Mouse (Mus musculus): ENCODE measurements around the gene Msmp. TPM values are rescaled to one million over a fixed set of nuclear protein-coding genes. Genes with fewer than 3 reads are reported as not detected.

The Msmp gene
- polyA plus RNA-seq, 1 experiment from 2014 or later = not detected

DNA sequence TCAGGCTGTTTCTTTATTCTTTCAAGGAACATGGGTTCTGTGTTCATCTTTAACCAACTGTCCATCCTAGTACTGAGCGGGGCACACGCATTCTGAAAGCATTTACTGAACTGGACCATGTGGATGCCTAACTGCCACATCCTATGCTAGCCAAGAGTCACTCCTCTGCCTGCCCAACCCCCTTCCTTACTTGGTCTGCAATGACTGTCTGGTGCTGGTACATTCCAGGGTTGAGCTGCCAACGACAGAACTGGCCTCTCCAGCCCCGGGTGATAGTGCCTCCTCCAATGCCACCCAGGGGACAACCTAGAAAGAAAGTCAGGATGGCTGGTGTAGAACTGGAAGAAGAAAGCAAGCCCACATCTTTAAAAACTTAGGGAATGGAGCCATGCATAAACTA lies 10.7 kb downstream of the Msmp start:
- Histone ChIP-seq H3K9ac (ENCODE audit: low read depth, low read length) (no peak overlapping the region), H3K27ac (ENCODE audit: low read length) (no peak overlapping the region), H3K36me3 (ENCODE audit: control insufficient read depth, insufficient read depth) (peaks cover 39% of the 10 kb centered on the region), H3K4me3 (ENCODE audit: low read depth, low read length) (no peak overlapping the region), H3K27me3 (ENCODE audit: control insufficient read depth, insufficient read depth, low read depth, low read length) (no peaks in the 10 kb centered on the region), H3K9me3 (replicated peaks; ENCODE audit: control insufficient read depth, low read length) (no peaks in the 10 kb centered on the region), H3K4me1 (ENCODE audit: control insufficient read depth, low read depth, low read length) (peaks cover 27% of the 10 kb centered on the region), H3K4me2 (ENCODE audit: low read depth, low read length) (no peak overlapping the region)
- ATAC-seq (ENCODE audit: low read depth) = no peak
- WGBS (ENCODE audit: insufficient replicate concordance) = 80% methylated on average over 4 of the region's 4 CpGs

DNA sequence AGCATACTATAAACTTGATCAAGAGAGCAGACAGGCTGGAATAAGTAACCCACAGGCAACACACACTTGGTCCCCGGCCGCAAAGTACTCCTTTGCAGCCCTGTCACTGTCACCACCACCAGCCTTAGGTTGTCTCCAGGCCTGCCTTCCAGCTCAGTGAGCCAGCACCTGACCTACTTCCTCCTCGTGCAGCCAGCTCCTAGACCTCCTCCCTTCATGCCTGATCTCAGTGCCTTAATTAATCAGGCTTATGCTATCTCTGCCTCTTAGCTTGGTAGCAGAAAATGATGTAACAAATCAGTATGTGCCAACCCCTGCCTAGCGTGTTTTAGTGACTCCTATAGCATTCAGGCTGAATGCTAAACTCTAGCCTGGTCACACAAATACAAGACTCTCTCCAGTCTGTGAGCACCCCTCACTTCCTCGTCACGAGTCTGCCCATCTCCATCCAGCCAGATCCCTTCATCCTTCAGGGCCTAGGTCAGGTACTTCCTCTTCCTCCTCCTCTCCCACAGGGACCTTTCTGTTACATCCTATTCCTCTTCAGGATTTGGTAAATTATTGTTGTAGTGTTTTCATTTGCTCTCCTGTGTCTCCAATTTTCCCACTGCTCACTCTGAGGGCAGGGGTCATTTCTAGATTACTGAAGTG lies 12.8 kb downstream of the Msmp start:
- Histone ChIP-seq H3K9me3 (replicated peaks; ENCODE audit: control insufficient read depth, low read length) (no peaks in the 10 kb centered on the region), H3K4me1 (ENCODE audit: control insufficient read depth, low read depth, low read length) (peaks cover 13% of the 10 kb centered on the region), H3K4me3 (ENCODE audit: low read depth, low read length) (no peak overlapping the region), H3K36me3 (ENCODE audit: control insufficient read depth, insufficient read depth) (peaks cover 59% of the 10 kb centered on the region), H3K27ac (ENCODE audit: low read length) (no peak overlapping the region), H3K27me3 (ENCODE audit: control insufficient read depth, insufficient read depth, low read depth, low read length) (no peaks in the 10 kb centered on the region), H3K4me2 (ENCODE audit: low read depth, low read length) (no peak overlapping the region), H3K9ac (ENCODE audit: low read depth, low read length) (no peak overlapping the region)
- WGBS (ENCODE audit: insufficient replicate concordance) = 67% methylated on average over 6 of the region's 6 CpGs
- ATAC-seq (ENCODE audit: low read depth) = no peak

GRCm38 (mm10) chr4:43567140-43567539 lies 17.2 kb downstream of the Msmp start:
- Histone ChIP-seq H3K4me3 (ENCODE audit: low read depth, low read length) (no peak overlapping the region), H3K9ac (ENCODE audit: low read depth, low read length) (no peak overlapping the region), H3K9me3 (replicated peaks; ENCODE audit: control insufficient read depth, low read length) (no peaks in the 10 kb centered on the region), H3K27ac (ENCODE audit: low read length) (no peak overlapping the region), H3K4me2 (ENCODE audit: low read depth, low read length) (no peak overlapping the region), H3K27me3 (ENCODE audit: control insufficient read depth, insufficient read depth, low read depth, low read length) (no peaks in the 10 kb centered on the region), H3K36me3 (ENCODE audit: control insufficient read depth, insufficient read depth) (peaks cover 64% of the 10 kb centered on the region), H3K4me1 (ENCODE audit: control insufficient read depth, low read depth, low read length) (peaks cover 16% of the 10 kb centered on the region)
- ATAC-seq (ENCODE audit: low read depth) = no peak
- 89% methylated on average over 9 of the region's 9 CpGs for WGBS (ENCODE audit: insufficient replicate concordance)

- WGBS (ENCODE audit: insufficient replicate concordance) = 42% methylated on average over 2 of the region's 2 CpGs
- no peak overlapping the region for H3K4me3 ChIP-seq (ENCODE audit: low read depth, low read length)
- H3K27me3 ChIP-seq (ENCODE audit: control insufficient read depth, insufficient read depth, low read depth, low read length) = no peaks in the 10 kb centered on the region
- H3K27ac ChIP-seq (ENCODE audit: low read length) = no peak overlapping the region
- H3K4me1 ChIP-seq (ENCODE audit: control insufficient read depth, low read depth, low read length) = peaks cover 34% of the 10 kb centered on the region
- no peak overlapping the region for H3K4me2 ChIP-seq (ENCODE audit: low read depth, low read length)
- H3K9me3 ChIP-seq (replicated peaks; ENCODE audit: control insufficient read depth, low read length) = no peaks in the 10 kb centered on the region
- H3K36me3 ChIP-seq (ENCODE audit: control insufficient read depth, insufficient read depth) = peaks cover 43% of the 10 kb centered on the region
- no peak overlapping the region for H3K9ac ChIP-seq (ENCODE audit: low read depth, low read length)
- ATAC-seq (ENCODE audit: low read depth) = no peak
Measured at GRCm38 (mm10) chr4:43564231-43564630, 20.1 kb downstream of the Msmp start.

GRCm38 (mm10) chr4:43563601-43563875 lies 20.8 kb downstream of the Msmp start:
- WGBS (ENCODE audit: insufficient replicate concordance) = 23% methylated on average over 4 of the region's 4 CpGs
- Histone ChIP-seq H3K9ac (ENCODE audit: low read depth, low read length) (peak overlapping the region; percentile 65), H3K4me2 (ENCODE audit: low read depth, low read length) (peak overlapping the region; percentile 89), H3K36me3 (ENCODE audit: control insufficient read depth, insufficient read depth) (peaks cover 37% of the 10 kb centered on the region), H3K9me3 (replicated peaks; ENCODE audit: control insufficient read depth, low read length) (no peaks in the 10 kb centered on the region), H3K4me1 (ENCODE audit: control insufficient read depth, low read depth, low read length) (peaks cover 40% of the 10 kb centered on the region), H3K27ac (ENCODE audit: low read length) (peak overlapping the region; percentile 20; the same call in 1 of the 2 replicates), H3K4me3 (ENCODE audit: low read depth, low read length) (peak overlapping the region; percentile 92), H3K27me3 (ENCODE audit: control insufficient read depth, insufficient read depth, low read depth, low read length) (no peaks in the 10 kb centered on the region)
- ATAC-seq (ENCODE audit: low read depth) = no peak

DNA sequence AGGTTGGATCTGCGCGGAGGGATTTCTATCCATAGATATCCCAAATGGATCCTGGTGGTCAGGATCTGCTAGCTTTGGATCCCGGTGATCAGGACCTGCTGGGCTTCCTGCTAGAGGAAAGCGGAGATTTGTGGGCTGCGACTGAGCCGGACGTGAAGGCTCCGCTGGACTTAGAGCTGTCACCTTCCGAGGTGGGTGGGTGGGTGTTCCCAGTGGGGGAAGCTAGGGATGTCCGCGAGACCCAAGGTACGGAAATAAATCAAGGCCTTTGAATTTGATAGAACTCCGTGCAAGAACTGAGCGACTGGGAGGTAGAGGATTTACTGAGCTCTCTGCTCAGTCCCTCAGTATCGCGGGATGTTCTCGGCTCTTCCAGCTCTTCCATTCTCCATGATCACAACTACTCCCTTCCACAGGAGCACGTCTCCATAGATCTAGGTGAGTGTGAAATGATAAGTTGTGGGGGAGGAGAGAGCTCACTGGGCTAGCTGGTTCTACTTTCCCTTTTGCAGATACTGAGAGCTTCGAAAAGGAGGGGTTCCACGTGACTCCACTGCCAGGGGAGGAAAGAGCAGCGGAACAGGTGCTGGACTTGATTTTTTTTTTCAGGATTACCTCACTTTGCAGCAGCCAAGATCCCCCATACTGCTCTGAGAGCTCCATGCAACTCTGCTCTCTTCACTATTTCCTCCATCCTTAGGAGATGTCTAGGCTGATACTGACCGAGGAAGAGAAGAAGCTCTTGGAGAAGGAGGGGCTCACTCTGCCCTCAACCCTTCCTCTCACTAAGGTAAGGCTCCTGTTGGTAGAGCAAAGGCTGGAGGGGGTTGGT lies 21.3 kb downstream of the Msmp start:
- ATAC-seq (ENCODE audit: low read depth) = no peak
- peak overlapping the region; percentile 65 for H3K9ac ChIP-seq (ENCODE audit: low read depth, low read length)
- no peaks in the 10 kb centered on the region for H3K27me3 ChIP-seq (ENCODE audit: control insufficient read depth, insufficient read depth, low read depth, low read length)
- no peaks in the 10 kb centered on the region for H3K9me3 ChIP-seq (replicated peaks; ENCODE audit: control insufficient read depth, low read length)
- H3K4me1 ChIP-seq (ENCODE audit: control insufficient read depth, low read depth, low read length) = peaks cover 46% of the 10 kb centered on the region
- H3K4me2 ChIP-seq (ENCODE audit: low read depth, low read length) = peak overlapping the region; percentile 89
- peak overlapping the region; percentile 92 for H3K4me3 ChIP-seq (ENCODE audit: low read depth, low read length)
- 1% methylated on average over 22 of the region's 22 CpGs for WGBS (ENCODE audit: insufficient replicate concordance)
- H3K27ac ChIP-seq (ENCODE audit: low read length) = peak overlapping the region; percentile 100
- H3K36me3 ChIP-seq (ENCODE audit: control insufficient read depth, insufficient read depth) = peaks cover 32% of the 10 kb centered on the region

DNA sequence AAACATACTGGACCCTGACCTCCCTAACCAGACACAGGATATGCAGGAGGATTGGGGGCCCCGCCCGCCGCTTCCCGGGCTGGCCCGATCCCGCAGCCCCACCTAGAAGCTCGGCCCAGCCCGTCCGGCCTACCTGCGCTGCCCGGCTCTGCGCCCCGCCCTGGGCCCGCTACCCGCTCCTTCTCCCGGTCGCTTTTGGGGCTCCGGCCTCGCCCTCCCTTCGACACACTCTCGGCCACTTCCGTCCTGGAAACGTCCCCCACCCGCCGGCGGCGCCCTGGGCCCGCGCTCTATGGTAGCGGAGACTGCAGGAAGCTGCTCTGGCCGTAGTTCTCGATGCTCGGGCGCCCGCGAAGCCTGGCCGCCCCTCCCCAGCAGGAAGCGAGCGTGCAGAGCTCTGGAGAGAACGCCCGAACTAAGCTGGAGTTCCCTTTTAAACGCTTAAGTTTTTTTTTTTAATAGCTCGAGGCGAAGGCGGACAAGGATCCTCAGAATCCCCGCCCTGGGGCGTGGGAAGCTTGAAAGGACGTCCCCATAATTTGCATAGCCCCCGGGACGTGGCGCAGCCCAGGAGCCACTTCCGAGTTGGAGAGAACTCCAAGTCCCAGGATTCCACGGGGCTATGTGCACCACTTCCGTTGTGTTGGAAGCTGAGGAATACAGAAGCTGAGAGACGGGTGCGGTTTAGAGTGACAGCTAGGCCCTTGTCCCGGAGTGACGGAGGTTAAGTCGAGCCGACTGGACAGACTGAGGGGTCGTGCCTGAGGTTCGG lies 22.1 kb downstream of the Msmp start, which contains the start of the genes Creb3 and Tln1:
Creb3 (plus strand) TSS at position 336 of the 772 bp plus-strand sequence.
Tln1 (minus strand) TSS at position 695 of the 772 bp plus-strand sequence.
- H3K27ac ChIP-seq (ENCODE audit: low read length) = peak within 1 kb of the TSS; percentile 100

DNA sequence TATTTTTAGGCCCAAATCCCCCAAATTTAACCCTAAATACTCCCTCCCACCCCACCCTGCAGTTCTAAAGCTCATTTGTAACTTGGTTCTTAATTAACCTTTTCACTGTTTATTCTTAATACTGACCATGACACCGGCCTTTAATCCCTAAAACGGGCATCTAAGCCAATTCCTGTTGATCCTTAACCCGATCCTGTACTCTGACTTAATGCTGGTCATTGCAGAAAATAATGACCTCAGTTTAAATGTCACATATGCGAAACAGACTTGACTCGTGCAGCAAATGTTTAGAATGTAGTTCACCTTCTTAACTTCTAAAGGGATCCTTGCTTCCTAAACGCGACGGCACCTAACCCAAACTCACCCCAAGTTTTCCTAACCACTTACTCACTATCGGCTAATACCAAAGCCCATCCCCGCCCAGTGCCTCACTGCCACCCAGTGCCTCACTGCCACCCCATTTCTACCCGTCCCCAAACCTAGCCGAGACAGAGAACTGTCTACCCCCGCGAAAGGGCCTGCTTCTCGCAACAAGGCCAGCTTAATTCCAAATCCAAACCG lies 22.8 kb downstream of the Msmp start:
- Histone ChIP-seq H3K9me3 (replicated peaks; ENCODE audit: control insufficient read depth, low read length) (no peaks in the 10 kb centered on the region), H3K9ac (ENCODE audit: low read depth, low read length) (peak overlapping the region; percentile 94), H3K4me3 (ENCODE audit: low read depth, low read length) (peak overlapping the region; percentile 92), H3K27ac (ENCODE audit: low read length) (peak overlapping the region; percentile 100), H3K4me1 (ENCODE audit: control insufficient read depth, low read depth, low read length) (peaks cover 55% of the 10 kb centered on the region), H3K4me2 (ENCODE audit: low read depth, low read length) (peak overlapping the region; percentile 89), H3K36me3 (ENCODE audit: control insufficient read depth, insufficient read depth) (peaks cover 24% of the 10 kb centered on the region), H3K27me3 (ENCODE audit: control insufficient read depth, insufficient read depth, low read depth, low read length) (no peaks in the 10 kb centered on the region)
- WGBS (ENCODE audit: insufficient replicate concordance) = under 1% methylated on average over 16 of the region's 16 CpGs
- peak; percentile 62 for ATAC-seq (ENCODE audit: low read depth)

More for the DNA sequence above, 22.1 kb downstream of the Msmp start, which contains the start of the genes Creb3 and Tln1:
- Histone ChIP-seq H3K4me2 (ENCODE audit: low read depth, low read length) (peak within 1 kb of the TSS; percentile 89), H3K4me1 (ENCODE audit: control insufficient read depth, low read depth, low read length) (peaks cover 54% of the 10 kb centered on the region), H3K9me3 (replicated peaks; ENCODE audit: control insufficient read depth, low read length) (no peaks in the 10 kb centered on the region), H3K9ac (ENCODE audit: low read depth, low read length) (peak within 1 kb of the TSS; percentile 94), H3K4me3 (ENCODE audit: low read depth, low read length) (peak within 1 kb of the TSS; percentile 92), H3K27me3 (ENCODE audit: control insufficient read depth, insufficient read depth, low read depth, low read length) (no peaks in the 10 kb centered on the region), H3K36me3 (ENCODE audit: control insufficient read depth, insufficient read depth) (peaks cover 25% of the 10 kb centered on the region)
- ATAC-seq (ENCODE audit: low read depth) = peak; percentile 89
- under 1% methylated on average over 62 of the region's 62 CpGs for WGBS (ENCODE audit: insufficient replicate concordance)
